Mouse (Mus musculus) lung, postnatal 0 days (tissue): ENCODE results near the gene Zfp324. TPM values are rescaled to one million over a fixed set of nuclear protein-coding genes. Genes with fewer than 3 reads are reported as not detected.

ENCODE experiments used
- ATAC-seq: fragments of 200-750 bp; cut with Nextera tagmentation; 2 replicates; pipeline ENCODE4 v1.8.0; 2017; ENCODE audit warnings: moderate library complexity
- DNase-seq: peaks from one replicate; pipeline ENCODE4 v3.0.0-alpha.2; 2016; ENCODE audit warnings: low spot score
- H3K27ac ChIP-seq: fragments of 300-500 bp; sonication (generic); 2 replicates; pipeline ENCODE4 v1.5.1; 2014; ENCODE audit warnings: antibody characterized with exemption, mild to moderate bottlenecking, low read length, mixed read lengths
- H3K27me3 ChIP-seq: fragments of 300-500 bp; sonication (generic); replicated peaks from 2 replicates; pipeline ENCODE4 v1.6.1; 2014; ENCODE audit warnings: low read length, mixed read lengths; ENCODE audit not compliant: insufficient read depth
- H3K36me3 ChIP-seq: fragments of 300-500 bp; sonication (generic); 2 replicates; pipeline ENCODE4 v1.6.1; 2014; ENCODE audit warnings: low read length, mixed read lengths; ENCODE audit not compliant: insufficient read depth
- H3K4me1 ChIP-seq: fragments of 300-500 bp; sonication (generic); 2 replicates; pipeline ENCODE4 v1.6.1; 2014; ENCODE audit warnings: antibody characterized with exemption, low read depth, low read length, mixed read lengths; ENCODE audit not compliant: insufficient read depth
- H3K4me2 ChIP-seq: fragments of 300-500 bp; sonication (generic); replicated peaks from 2 replicates; pipeline ENCODE4 v1.6.1; 2014; ENCODE audit warnings: low read depth, mild to moderate bottlenecking, low read length, moderate library complexity, mixed read lengths
- H3K4me3 ChIP-seq: fragments of 300-500 bp; sonication (generic); 2 replicates; pipeline ENCODE4 v1.5.1; 2014; ENCODE audit warnings: low read depth, low read length
- H3K9ac ChIP-seq: fragments of 300-500 bp; sonication (generic); replicated peaks from 2 replicates; pipeline ENCODE4 v1.6.1; 2014; ENCODE audit warnings: low read depth, mild to moderate bottlenecking
- H3K9me3 ChIP-seq: fragments of 300-500 bp; sonication (generic); 2 replicates; pipeline ENCODE4 v1.6.1; 2016; ENCODE audit warnings: low read length, mixed read lengths
- CTCF ChIP-seq: IDR thresholded peaks from 2 replicates; pipeline ENCODE4 v1.5.1; 2016; ENCODE audit warnings: antibody characterized with exemption, mild to moderate bottlenecking
- EP300 ChIP-seq: IDR thresholded peaks from 2 replicates; pipeline ENCODE4 v1.6.1; 2016; ENCODE audit warnings: antibody characterized with exemption, mild to moderate bottlenecking, control low read depth
- WGBS: fragments of 180-500 bp; shearing (Covaris S2); extraction: QIAGEN DNeasy Blood & Tissue Kit; methylation state at CpG from one replicate; pipeline ENCODE4 v1.1.7; 2014; 5-methylcytosine and 5-hydroxymethylcytosine counted together
- polyA plus RNA-seq: library from polyadenylated mRNA; unstranded; fragments of >200 nt; fragmentation: Nextera tagmentation; extraction: Ambion mirVana; gene quantifications from 2 replicates; pipeline ENCODE4 v1.2.1, GENCODE M21; 2015

The Zfp324 gene
- polyA plus RNA-seq, 1 experiment from 2014 or later, result 5.7 TPM

DNA sequence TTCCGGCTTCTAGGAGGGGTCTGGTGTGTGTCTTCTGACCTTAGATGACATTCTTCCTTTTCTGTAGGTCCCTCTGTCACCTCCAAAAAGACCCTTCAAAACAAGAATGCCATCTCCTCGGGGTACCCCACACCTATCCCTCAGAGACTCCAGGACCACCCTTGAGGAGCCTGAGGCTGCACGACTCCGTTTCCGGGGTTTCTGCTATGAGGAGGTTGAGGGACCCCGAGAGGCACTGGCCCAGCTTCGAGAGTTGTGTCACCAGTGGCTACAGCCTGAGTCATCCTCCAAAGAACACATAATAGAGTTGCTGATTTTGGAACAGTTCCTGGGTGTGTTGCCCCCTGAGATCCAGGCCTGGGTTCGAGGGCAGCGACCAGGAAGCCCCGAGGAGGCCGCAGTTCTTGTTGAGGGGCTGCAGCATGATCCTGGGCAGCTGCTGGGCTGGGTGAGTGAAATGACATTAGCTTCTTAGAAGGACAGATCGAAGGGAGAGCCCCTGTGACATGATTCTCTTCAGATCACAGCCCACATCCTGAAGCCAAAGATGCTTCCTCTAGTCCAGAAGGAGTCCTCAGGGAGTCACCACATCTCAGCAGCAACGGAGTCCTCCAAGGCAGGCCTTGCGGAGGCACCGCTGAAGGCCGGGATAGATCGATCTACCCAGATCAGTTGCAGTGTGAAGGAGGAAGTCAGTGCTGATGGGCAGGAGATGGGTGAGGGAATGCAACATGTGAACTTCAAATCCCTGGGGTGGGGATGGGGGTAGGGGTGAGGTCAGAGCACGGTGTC lies 13.5 kb downstream of the Zfp324 start:
- ATAC-seq, result no peak

DNA sequence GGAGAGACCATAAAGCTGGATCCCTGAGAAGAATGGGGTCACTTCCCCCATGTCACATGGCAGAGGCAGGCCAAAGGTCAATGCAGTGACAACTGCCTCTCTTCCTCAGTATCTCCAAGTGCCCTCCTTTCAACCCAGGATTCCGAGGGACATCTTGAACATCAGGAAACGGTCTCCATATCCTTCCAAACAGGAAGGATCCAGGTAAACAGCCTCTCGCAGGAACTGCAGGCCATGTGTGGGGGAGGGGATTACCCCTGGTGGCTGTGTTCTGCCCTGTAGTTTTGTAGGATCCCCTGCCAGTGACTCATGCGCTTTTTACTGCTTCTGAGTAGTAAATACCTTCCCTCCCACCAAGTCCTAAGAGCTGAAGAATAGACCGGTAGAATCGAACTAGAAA lies 14.1 kb downstream of the Zfp324 start:
- H3K27me3 ChIP-seq, result no peaks in the 10 kb centered on the region
- no peak overlapping the region for H3K4me3 ChIP-seq
- H3K27ac ChIP-seq, result 0 out of 2 replicates have a peak overlapping the region, but pooled peaks have one; percentile 93
- 0 out of 2 replicates have a peak, but pooled peaks have one; percentile 24 for TF ChIP-seq CTCF
- peak; percentile 78; the same call in 1 of the 2 replicates for TF ChIP-seq EP300
- H3K4me1 ChIP-seq, result peaks cover 3% of the 10 kb centered on the region
- H3K9me3 ChIP-seq, result no peaks in the 10 kb centered on the region
- no peaks in the 10 kb centered on the region for H3K36me3 ChIP-seq
- H3K9ac ChIP-seq, result no peak overlapping the region
- H3K4me2 ChIP-seq, result no peak overlapping the region
- DNase-seq, result peak; percentile 11
- no peak for ATAC-seq
- 43% methylated on average over 6 of the region's 6 CpGs for WGBS

More for the DNA sequence above, 13.5 kb downstream of the Zfp324 start:
- Histone ChIP-seq H3K36me3 (no peaks in the 10 kb centered on the region), H3K4me2 (peak overlapping the region; percentile 75), H3K9me3 (no peaks in the 10 kb centered on the region), H3K4me1 (peaks cover 3% of the 10 kb centered on the region), H3K9ac (no peak overlapping the region), H3K4me3 (no peak overlapping the region), H3K27me3 (no peaks in the 10 kb centered on the region), H3K27ac (peak overlapping the region; percentile 93)
- no peak for TF ChIP-seq CTCF
- no peak for TF ChIP-seq EP300
- DNase-seq, result peak; percentile 19
- 77% methylated on average over 18 of the region's 18 CpGs for WGBS

DNA sequence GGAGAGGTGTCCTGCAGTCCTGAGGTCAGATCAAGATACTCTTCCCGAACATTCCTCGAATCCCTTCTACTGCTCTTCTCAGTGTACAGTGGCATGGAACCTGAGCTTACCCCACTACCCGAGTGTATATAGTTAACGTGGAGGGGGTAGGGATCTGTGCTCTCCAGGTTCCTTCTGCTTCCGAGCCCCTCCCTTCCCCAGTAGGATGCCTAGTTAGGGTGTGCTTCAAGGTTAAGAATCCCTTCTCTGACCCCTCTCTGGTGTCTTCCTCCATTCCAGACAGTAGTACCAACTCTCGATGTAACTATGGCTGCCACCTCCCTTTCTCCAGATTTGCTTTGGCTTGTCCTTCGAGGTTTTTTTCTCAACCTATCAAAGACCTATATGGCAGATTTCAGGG lies 14.7 kb downstream of the Zfp324 start:
- no peak for DNase-seq
- H3K9me3 ChIP-seq, result no peaks in the 10 kb centered on the region
- H3K9ac ChIP-seq, result no peak overlapping the region
- no peaks in the 10 kb centered on the region for H3K27me3 ChIP-seq
- ATAC-seq, result no peak
- peak overlapping the region; percentile 38; the same call in 1 of the 2 replicates for H3K27ac ChIP-seq
- H3K4me2 ChIP-seq, result no peak overlapping the region
- no peak overlapping the region for H3K4me3 ChIP-seq
- no peaks in the 10 kb centered on the region for H3K36me3 ChIP-seq
- TF ChIP-seq CTCF (no peak), EP300 (no peak)
- H3K4me1 ChIP-seq, result peaks cover 3% of the 10 kb centered on the region
- WGBS, result 87% methylated on average over 7 of the region's 7 CpGs

DNA sequence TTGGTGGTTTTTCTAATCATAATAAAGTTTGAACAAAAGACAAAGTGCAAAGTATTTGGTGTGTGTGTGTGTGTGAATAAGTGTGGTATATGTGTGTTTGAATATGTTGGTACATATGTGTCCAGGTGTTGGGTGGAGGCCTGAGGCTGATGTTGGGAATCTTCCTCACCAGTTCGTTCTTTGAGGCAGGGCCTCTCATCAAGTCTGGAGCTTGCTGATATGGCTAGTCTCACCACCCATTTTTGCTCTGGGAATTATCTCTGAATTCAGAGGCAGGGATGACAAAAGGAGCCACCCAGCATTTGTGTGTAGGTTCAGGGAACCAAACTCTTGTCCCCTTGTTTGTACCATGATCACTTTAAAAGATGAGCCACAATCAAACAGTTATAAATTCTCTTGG lies 20.1 kb downstream of the Zfp324 start:
- no peaks in the 10 kb centered on the region for H3K9me3 ChIP-seq
- 76% methylated on average over 1 of the region's 1 CpGs for WGBS
- H3K36me3 ChIP-seq, result no peaks in the 10 kb centered on the region
- H3K27me3 ChIP-seq, result no peaks in the 10 kb centered on the region
- no peak overlapping the region for H3K4me2 ChIP-seq
- no peak for DNase-seq
- no peaks in the 10 kb centered on the region for H3K4me1 ChIP-seq
- H3K4me3 ChIP-seq, result no peak overlapping the region
- no peak for ATAC-seq
- no peak overlapping the region for H3K9ac ChIP-seq
- TF ChIP-seq EP300, result no peak
- no peak for TF ChIP-seq CTCF
- no peak overlapping the region for H3K27ac ChIP-seq

DNA sequence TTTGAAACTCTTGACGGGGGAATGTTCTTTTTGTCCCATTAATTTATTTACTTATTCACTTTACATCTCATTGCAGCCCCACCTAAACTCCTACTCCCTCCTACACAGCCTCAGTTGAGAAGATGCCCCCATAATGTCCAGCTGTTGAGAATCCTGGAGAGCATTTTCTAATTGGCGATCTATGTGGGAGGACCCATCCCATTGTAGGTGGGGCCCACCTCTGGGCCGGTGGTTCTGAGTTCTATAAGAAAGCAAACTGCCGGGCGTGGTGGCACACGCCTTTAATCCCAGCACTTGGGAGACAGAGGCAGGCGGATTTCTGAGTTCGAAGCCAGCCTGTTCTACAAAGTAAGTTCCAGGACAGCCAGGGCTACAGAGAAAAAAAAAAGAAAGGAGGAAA lies 21.3 kb downstream of the Zfp324 start:
- DNase-seq, result no peak
- Histone ChIP-seq H3K4me3 (no peak overlapping the region), H3K4me1 (no peaks in the 10 kb centered on the region), H3K9ac (no peak overlapping the region), H3K4me2 (no peak overlapping the region), H3K9me3 (no peaks in the 10 kb centered on the region), H3K27ac (no peak overlapping the region), H3K36me3 (no peaks in the 10 kb centered on the region), H3K27me3 (no peaks in the 10 kb centered on the region)
- ATAC-seq, result no peak
- 82% methylated on average over 8 of the region's 8 CpGs for WGBS
- TF ChIP-seq CTCF (no peak), EP300 (no peak)

DNA sequence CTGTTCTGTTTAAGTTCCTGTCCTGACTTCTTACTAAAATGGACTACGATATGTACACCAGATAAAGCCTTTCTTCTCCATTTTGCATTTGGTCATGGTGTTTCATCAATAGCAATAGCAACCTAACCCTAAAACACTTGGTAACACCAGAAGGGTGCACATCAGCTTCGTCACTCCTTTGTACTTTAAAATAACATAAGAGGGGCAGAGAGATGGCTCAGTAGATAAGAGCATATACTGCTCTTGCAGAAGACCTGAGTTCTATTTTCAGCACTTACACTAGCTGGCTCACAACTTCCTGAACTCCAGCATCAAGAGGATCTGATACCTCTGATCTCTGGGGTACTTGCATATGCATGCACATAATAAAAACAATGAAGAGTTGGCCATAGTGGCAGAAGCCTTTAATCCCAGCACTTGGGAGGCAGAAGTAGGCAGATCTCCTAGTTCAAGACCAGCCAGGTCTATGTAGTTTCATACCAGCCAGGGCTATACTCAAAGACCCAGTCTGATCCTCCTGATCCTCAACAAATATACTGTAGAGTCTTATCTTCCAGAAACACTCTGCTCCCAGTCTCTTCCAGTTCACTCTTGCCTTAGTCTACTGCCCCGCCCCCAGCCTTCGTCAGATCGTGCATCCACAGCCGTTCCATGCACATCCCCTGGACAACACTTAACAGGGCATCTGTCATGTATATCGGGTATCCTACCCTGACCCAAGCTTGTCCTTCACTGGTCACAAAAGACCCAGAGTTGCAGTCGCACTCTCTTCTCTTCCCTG lies 22.0 kb downstream of the Zfp324 start:
- no peak overlapping the region for H3K9ac ChIP-seq
- H3K4me3 ChIP-seq, result no peak overlapping the region
- no peak overlapping the region for H3K27ac ChIP-seq
- H3K9me3 ChIP-seq, result no peaks in the 10 kb centered on the region
- WGBS, result 76% methylated on average over 8 of the region's 8 CpGs
- no peaks in the 10 kb centered on the region for H3K36me3 ChIP-seq
- ATAC-seq, result no peak
- no peaks in the 10 kb centered on the region for H3K4me1 ChIP-seq
- DNase-seq, result no peak
- H3K4me2 ChIP-seq, result no peak overlapping the region
- TF ChIP-seq EP300 (no peak), CTCF (no peak)
- no peaks in the 10 kb centered on the region for H3K27me3 ChIP-seq
